Mouse (Mus musculus) intestine, embryonic 16.5 days (tissue): ENCODE results near the gene Spib. TPM values are rescaled to one million over a fixed set of nuclear protein-coding genes. Genes with fewer than 3 reads are reported as not detected.

ENCODE experiments used
- ATAC-seq: fragments of 200-750 bp; cut with Nextera tagmentation; 2 replicates; pipeline ENCODE4 v1.8.0; 2017; ENCODE audit warnings: moderate TSS enrichment, moderate library complexity
- H3K27ac ChIP-seq: fragments of 300-500 bp; sonication (generic); 2 replicates; pipeline ENCODE4 v1.5.1; 2014; ENCODE audit warnings: mild to moderate bottlenecking, low read length
- H3K27me3 ChIP-seq: fragments of 300-500 bp; sonication (generic); replicated peaks from 2 replicates; pipeline ENCODE4 v1.6.1; 2014; ENCODE audit warnings: low read length, control low read depth, mixed read lengths; ENCODE audit not compliant: control insufficient read depth, insufficient read depth
- H3K36me3 ChIP-seq: fragments of 300-500 bp; sonication (generic); 2 replicates; pipeline ENCODE4 v1.6.1; 2014; ENCODE audit warnings: low read length, control low read depth; ENCODE audit not compliant: control insufficient read depth, insufficient read depth
- H3K4me1 ChIP-seq: fragments of 300-500 bp; sonication (generic); 2 replicates; pipeline ENCODE4 v1.6.1; 2014; ENCODE audit warnings: low read length, control low read depth, mixed read lengths; ENCODE audit not compliant: control insufficient read depth, insufficient read depth
- H3K4me2 ChIP-seq: fragments of 300-500 bp; sonication (generic); 2 replicates; pipeline ENCODE4 v1.6.1; 2014; ENCODE audit warnings: low read depth, low read length, control low read depth
- H3K4me3 ChIP-seq: fragments of 300-500 bp; sonication (generic); 2 replicates; pipeline ENCODE4 v1.5.1; 2014; ENCODE audit warnings: mild to moderate bottlenecking, low read length
- H3K9ac ChIP-seq: fragments of 300-500 bp; sonication (generic); 2 replicates; pipeline ENCODE4 v1.6.1; 2014; ENCODE audit warnings: low read depth, low read length
- H3K9me3 ChIP-seq: fragments of 300-500 bp; sonication (generic); 2 replicates; pipeline ENCODE4 v1.6.1; 2016; ENCODE audit warnings: low read length, control low read depth; ENCODE audit not compliant: control insufficient read depth
- WGBS: fragments of 180-500 bp; shearing (Covaris S2); extraction: QIAGEN DNeasy Blood & Tissue Kit; methylation state at CpG from one replicate; pipeline ENCODE4 v1.1.7; 2014; 5-methylcytosine and 5-hydroxymethylcytosine counted together
- polyA plus RNA-seq: library from polyadenylated mRNA; unstranded; fragments of >200 nt; fragmentation: Nextera tagmentation; extraction: Ambion mirVana; gene quantifications from 2 replicates; pipeline ENCODE4 v1.2.1, GENCODE M21; 2015

Spib gene
- polyA plus RNA-seq, 1 experiment from 2014 or later, result 0.48 TPM

- no peak for ATAC-seq
- 92% methylated on average over 13 of the region's 13 CpGs for WGBS
- Histone ChIP-seq H3K9me3 (no peaks in the 10 kb centered on the region), H3K27me3 (no peaks in the 10 kb centered on the region), H3K36me3 (peaks cover 15% of the 10 kb centered on the region), H3K27ac (no peak overlapping the region), H3K4me3 (no peak overlapping the region), H3K4me2 (no peak overlapping the region), H3K4me1 (no peaks in the 10 kb centered on the region), H3K9ac (no peak overlapping the region)
Measured at GRCm38 (mm10) chr7:44537496-44537895, 5.6 kb upstream of the Spib start.

- Histone ChIP-seq H3K36me3 (peaks cover 13% of the 10 kb centered on the region), H3K4me3 (no peak overlapping the region), H3K4me1 (peaks cover 3% of the 10 kb centered on the region; the same call in 1 of the 2 replicates), H3K9me3 (no peaks in the 10 kb centered on the region), H3K27me3 (no peaks in the 10 kb centered on the region), H3K9ac (no peak overlapping the region), H3K4me2 (no peak overlapping the region), H3K27ac (no peak overlapping the region)
- ATAC-seq, result no peak
- 78% methylated on average over 7 of the region's 7 CpGs for WGBS
Measured at GRCm38 (mm10) chr7:44537009-44537408, 5.1 kb upstream of the Spib start.

GRCm38 (mm10) chr7:44536590-44536968, 4.7 kb upstream of the Spib start:
- 80% methylated on average over 6 of the region's 6 CpGs for WGBS

GRCm38 (mm10) chr7:44535657-44536589, 4.1 kb upstream of the Spib start:
- Histone ChIP-seq H3K9me3 (no peaks in the 10 kb centered on the region), H3K4me2 (no peak overlapping the region), H3K4me3 (no peak overlapping the region), H3K27me3 (no peaks in the 10 kb centered on the region), H3K9ac (0 out of 2 replicates have a peak overlapping the region, but pooled peaks have one; percentile 10), H3K27ac (no peak overlapping the region), H3K4me1 (peaks cover 3% of the 10 kb centered on the region; the same call in 1 of the 2 replicates), H3K36me3 (peaks cover 4% of the 10 kb centered on the region)
- 91% methylated on average over 27 of the region's 27 CpGs for WGBS
- no peak for ATAC-seq

More at GRCm38 (mm10) chr7:44536590-44536968, 4.7 kb upstream of the Spib start:
- Histone ChIP-seq H3K36me3 (peaks cover 11% of the 10 kb centered on the region), H3K4me2 (no peak overlapping the region), H3K4me1 (peaks cover 3% of the 10 kb centered on the region; the same call in 1 of the 2 replicates), H3K9ac (no peak overlapping the region), H3K9me3 (no peaks in the 10 kb centered on the region), H3K4me3 (no peak overlapping the region), H3K27me3 (no peaks in the 10 kb centered on the region), H3K27ac (no peak overlapping the region)
- ATAC-seq, result no peak

GRCm38 (mm10) chr7:44534656-44535441, 3.0 kb upstream of the Spib start:
- Histone ChIP-seq H3K4me3 (no peak overlapping the region), H3K27me3 (no peaks in the 10 kb centered on the region), H3K36me3 (no peaks in the 10 kb centered on the region; the same call in 1 of the 2 replicates)

GRCm38 (mm10) chr7:44534242-44534641, 2.4 kb upstream of the Spib start:
- H3K27ac ChIP-seq, result no peak overlapping the region
- no peak for ATAC-seq
- no peak overlapping the region for H3K4me3 ChIP-seq
- no peak overlapping the region for H3K4me2 ChIP-seq
- 81% methylated on average over 13 of the region's 13 CpGs for WGBS
- H3K9me3 ChIP-seq, result no peaks in the 10 kb centered on the region
- no peaks in the 10 kb centered on the region; the same call in 1 of the 2 replicates for H3K36me3 ChIP-seq
- no peak overlapping the region for H3K9ac ChIP-seq
- no peaks in the 10 kb centered on the region for H3K27me3 ChIP-seq
- H3K4me1 ChIP-seq, result peaks cover 3% of the 10 kb centered on the region; the same call in 1 of the 2 replicates

More at GRCm38 (mm10) chr7:44534656-44535441, 3.0 kb upstream of the Spib start:
- H3K27ac ChIP-seq, result no peak overlapping the region
- H3K4me1 ChIP-seq, result peaks cover 3% of the 10 kb centered on the region; the same call in 1 of the 2 replicates
- no peak for ATAC-seq
- H3K9ac ChIP-seq, result no peak overlapping the region
- no peak overlapping the region for H3K4me2 ChIP-seq
- 81% methylated on average over 19 of the region's 19 CpGs for WGBS
- H3K9me3 ChIP-seq, result no peaks in the 10 kb centered on the region

- Histone ChIP-seq H3K9ac (no peak overlapping the region), H3K4me3 (no peak overlapping the region), H3K9me3 (no peaks in the 10 kb centered on the region), H3K4me2 (no peak overlapping the region), H3K27me3 (no peaks in the 10 kb centered on the region), H3K36me3 (no peaks in the 10 kb centered on the region; the same call in 1 of the 2 replicates), H3K4me1 (peaks cover 5% of the 10 kb centered on the region; the same call in 1 of the 2 replicates), H3K27ac (no peak overlapping the region)
- WGBS, result 78% methylated on average over 12 of the region's 12 CpGs
- ATAC-seq, result no peak
Measured at GRCm38 (mm10) chr7:44533746-44534045, 1.8 kb upstream of the Spib start.

GRCm38 (mm10) chr7:44532918-44533745, 1.3 kb upstream of the Spib start:
- no peaks in the 10 kb centered on the region for H3K36me3 ChIP-seq
- H3K4me2 ChIP-seq, result no peak overlapping the region
- 81% methylated on average over 28 of the region's 29 CpGs for WGBS
- H3K27ac ChIP-seq, result no peak overlapping the region
- H3K9ac ChIP-seq, result no peak overlapping the region
- no peaks in the 10 kb centered on the region for H3K9me3 ChIP-seq
- peaks cover 6% of the 10 kb centered on the region; the same call in 1 of the 2 replicates for H3K4me1 ChIP-seq
- no peaks in the 10 kb centered on the region for H3K27me3 ChIP-seq
- peak; percentile 17; the same call in 1 of the 2 replicates for ATAC-seq
- no peak overlapping the region for H3K4me3 ChIP-seq
